ENCODE assay signal across 8 mouse cellular contexts in the genomic region with DNA sequence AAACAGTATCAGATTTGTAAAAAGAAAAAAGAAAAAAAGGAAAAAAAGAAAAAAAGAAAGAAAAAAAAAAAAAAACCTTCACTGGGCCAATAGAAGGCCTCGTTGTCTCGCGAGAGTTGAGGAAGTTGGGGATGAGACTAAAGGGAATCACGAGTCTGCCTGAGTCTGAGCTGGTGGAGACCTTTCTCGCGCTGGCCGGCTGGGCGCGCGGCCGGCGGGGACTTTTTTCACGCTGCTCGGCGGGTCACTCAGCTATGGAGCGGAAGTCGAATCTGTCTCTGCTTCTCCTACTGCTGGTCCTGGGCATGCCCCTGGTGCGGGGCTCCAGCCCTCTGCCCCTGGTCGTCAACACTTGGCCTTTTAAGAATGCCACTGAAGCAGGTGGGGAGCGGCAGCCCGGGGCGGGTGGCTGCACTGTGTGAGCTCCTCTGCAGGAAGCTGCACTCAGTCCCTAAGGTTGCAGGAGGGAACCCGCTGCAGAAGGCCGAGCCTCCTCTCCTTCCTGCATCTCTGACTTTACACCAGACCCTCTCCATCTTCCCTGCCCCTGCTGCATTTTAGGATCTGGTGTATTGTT. TPM values are rescaled to one million over a fixed set of nuclear protein-coding genes. Genes with fewer than 3 reads are reported as not detected.
DNase-seq lines count a peak whose midpoint lies in the region; ATAC-seq and TF ChIP-seq lines count a peak whose summit lies in the region.

A gene (plus strand): TSS at position 177 of the 577 bp plus-strand sequence.

- no peak for TF ChIP-seq CTCF in bone marrow, adult 2 months (IDR thresholded peaks at IDR 0.05; ENCODE audit: control insufficient read depth, insufficient read depth, low read length)
- TF ChIP-seq CTCF in midbrain, postnatal 0 days (IDR thresholded peaks at IDR 0.05), result no peak

- under 1% methylated on average over 24 of the region's 24 CpGs for WGBS in bone marrow, adult 2 months
- under 1% methylated on average over 24 of the region's 24 CpGs for WGBS in embryonic facial prominence, embryonic 15.5 days
- 2% methylated on average over 23 of the region's 24 CpGs for WGBS in limb, embryonic 14.5 days
- 1% methylated on average over 24 of the region's 24 CpGs for WGBS in midbrain, postnatal 0 days

- peak; percentile 97 for DNase-seq in 416B (ENCODE audit: low read depth)
- DNase-seq in heart, adult 8-10 months (ENCODE audit: low spot score), result peak; percentile 89
- peak; percentile 93 for DNase-seq in kidney, adult 9 months
- DNase-seq in limb, embryonic 14.5 days (ENCODE audit: low spot score), result peak; percentile 92
- peak; percentile 94 for DNase-seq in midbrain, postnatal 0 days (ENCODE audit: low spot score)
- peak; percentile 59 to 79 for DNase-seq in spleen, postnatal 14 days (ENCODE audit: low spot score in 2 of 2)

- H3K4me2 ChIP-seq in embryonic facial prominence, embryonic 15.5 days (replicated peaks), result peak within 1 kb of the TSS; percentile 60
- H3K4me2 ChIP-seq in limb, embryonic 14.5 days (replicated peaks; ENCODE audit: low read depth, low read length, severe bottlenecking), result peak within 1 kb of the TSS; percentile 71
- H3K4me2 ChIP-seq in midbrain, postnatal 0 days (ENCODE audit: low read depth, low read length, poor library complexity, severe bottlenecking), result peak within 1 kb of the TSS; percentile 66

- ATAC-seq in embryonic facial prominence, embryonic 15.5 days (ENCODE audit: insufficient number of reproducible peaks, low FRiP score, low TSS enrichment, low read depth), result peak; percentile 95
- ATAC-seq in limb, embryonic 14.5 days (ENCODE audit: low FRiP score, low read depth), result peak; percentile 99
- ATAC-seq in midbrain, postnatal 0 days (ENCODE audit: low FRiP score), result peak; percentile 98

- H3K9ac ChIP-seq in embryonic facial prominence, embryonic 15.5 days, result peak within 1 kb of the TSS; percentile 37
- peak within 1 kb of the TSS; percentile 83 for H3K9ac ChIP-seq in limb, embryonic 14.5 days (ENCODE audit: low read depth, low read length, severe bottlenecking)
- H3K9ac ChIP-seq in midbrain, postnatal 0 days (replicated peaks; ENCODE audit: low read length, poor library complexity, severe bottlenecking), result peak within 1 kb of the TSS; percentile 78

- no peaks in the 10 kb centered on the region for H3K27me3 ChIP-seq in embryonic facial prominence, embryonic 15.5 days
- no peaks in the 10 kb centered on the region for H3K27me3 ChIP-seq in limb, embryonic 14.5 days (ENCODE audit: control insufficient read depth, insufficient read depth, low read length)
- H3K27me3 ChIP-seq in midbrain, postnatal 0 days (ENCODE audit: insufficient read depth, low read length), result no peaks in the 10 kb centered on the region

- peaks cover 15% of the 10 kb centered on the region for H3K36me3 ChIP-seq in embryonic facial prominence, embryonic 15.5 days
- H3K36me3 ChIP-seq in limb, embryonic 14.5 days (ENCODE audit: control insufficient read depth, insufficient read depth, low read length), result peaks cover 5% of the 10 kb centered on the region; the same call in 1 of the 2 replicates
- no peaks in the 10 kb centered on the region for H3K36me3 ChIP-seq in midbrain, postnatal 0 days (ENCODE audit: insufficient read depth, low read length)

- H3K4me3 ChIP-seq in bone marrow, adult 2 months (replicated peaks; ENCODE audit: control insufficient read depth, low read depth, low read length), result peak within 1 kb of the TSS; percentile 84
- peak within 1 kb of the TSS; percentile 55 for H3K4me3 ChIP-seq in embryonic facial prominence, embryonic 15.5 days (replicated peaks)
- peak within 1 kb of the TSS; percentile 50 for H3K4me3 ChIP-seq in limb, embryonic 14.5 days (replicated peaks; ENCODE audit: low read length)
- H3K4me3 ChIP-seq in midbrain, postnatal 0 days (ENCODE audit: low read depth, low read length), result peak within 1 kb of the TSS; percentile 47

- no peaks in the 10 kb centered on the region for H3K4me1 ChIP-seq in bone marrow, adult 2 months (ENCODE audit: control insufficient read depth, insufficient read depth, low read length)
- peaks cover 6% of the 10 kb centered on the region; the same call in 1 of the 2 replicates for H3K4me1 ChIP-seq in embryonic facial prominence, embryonic 15.5 days
- 0 out of 2 replicates have a peak, but pooled peaks cover 7% of the 10 kb centered on the region for H3K4me1 ChIP-seq in limb, embryonic 14.5 days (ENCODE audit: control insufficient read depth, insufficient read depth, low read length)
- H3K4me1 ChIP-seq in midbrain, postnatal 0 days (ENCODE audit: insufficient read depth, low read length), result 0 out of 2 replicates have a peak, but pooled peaks cover 5% of the 10 kb centered on the region

- peak; percentile 64; the same call in 1 of the 2 replicates for TF ChIP-seq POLR2A in bone marrow, adult 2 months (IDR thresholded peaks at IDR 0.05; ENCODE audit: borderline replicate concordance, control insufficient read depth, low read depth, low read length)
- TF ChIP-seq POLR2A in limb, embryonic 14.5 days (IDR thresholded peaks at IDR 0.05; ENCODE audit: borderline replicate concordance, extremely low read depth, insufficient read depth, insufficient read length), result peak; percentile 70; the same call in 1 of the 2 replicates

- H3K27ac ChIP-seq in bone marrow, adult 2 months (ENCODE audit: control insufficient read depth, insufficient read depth, low read depth, low read length, poor library complexity), result peak within 1 kb of the TSS; percentile 83
- peak within 1 kb of the TSS; percentile 71 for H3K27ac ChIP-seq in embryonic facial prominence, embryonic 15.5 days (replicated peaks)
- peak within 1 kb of the TSS; percentile 77 for H3K27ac ChIP-seq in limb, embryonic 14.5 days (replicated peaks; ENCODE audit: low read depth, low read length)
- H3K27ac ChIP-seq in midbrain, postnatal 0 days (ENCODE audit: low read depth, low read length), result peak within 1 kb of the TSS; percentile 67; the same call in 1 of the 2 replicates

- H3K9me3 ChIP-seq in embryonic facial prominence, embryonic 15.5 days (replicated peaks), result no peaks in the 10 kb centered on the region
- no peaks in the 10 kb centered on the region for H3K9me3 ChIP-seq in limb, embryonic 14.5 days (ENCODE audit: control insufficient read depth, low read length)
- no peaks in the 10 kb centered on the region for H3K9me3 ChIP-seq in midbrain, postnatal 0 days (ENCODE audit: low read length)

RNA-seq across cellular contexts. Expression of the gene that starts here (rescaled TPM):
- polyA plus RNA-seq in bone marrow, adult 2 months (2011; ENCODE audit: insufficient read depth, insufficient read length, low replicate concordance, missing spikeins), result 5.8 and 14.4 TPM in 2 replicates
- polyA plus RNA-seq in embryonic facial prominence, embryonic 15.5 days (2015; fragmentation: Nextera tagmentation; extraction: Ambion mirVana), result 37.7 and 42.2 TPM in 2 replicates
- 10 to 100 TPM; 18.6 to 25.7 (median 23.9) TPM for total RNA-seq in heart, adult 8-10 months (2022)
- polyA plus RNA-seq in limb, embryonic 14.5 days (2012; rRNA removed), result 11.3 and 15.3 TPM in 2 replicates
- 29.3 and 29.7 TPM in 2 replicates for polyA plus RNA-seq in limb, embryonic 14.5 days (2014; fragmentation: Nextera tagmentation; extraction: Ambion mirVana)
- total RNA-seq in midbrain, postnatal 0 days (2014; rRNA removed), result 6.8 and 12.3 TPM in 2 replicates
- polyA plus RNA-seq in midbrain, postnatal 0 days (2015; fragmentation: Nextera tagmentation; extraction: Ambion mirVana), result 15.6 and 16.8 TPM in 2 replicates

Comparison
In these comparisons a context has a peak if more than half of its experiments do, and no peak if none do; other contexts are left out.
1. Peak in every context shown above with its lines: DNase-seq, ATAC-seq, H3K4me3 ChIP-seq and H3K27ac ChIP-seq.